Mouse (Mus musculus) MEL-GATA-1-ER (cell line): ENCODE data around the gene Morn4.

Source experiments
- DNase-seq: peaks from one replicate; pipeline ENCODE4 v3.0.0-alpha.2; 2012; ENCODE audit warnings: low read depth; ENCODE audit errors: extremely low read depth

Morn4 gene

DNA sequence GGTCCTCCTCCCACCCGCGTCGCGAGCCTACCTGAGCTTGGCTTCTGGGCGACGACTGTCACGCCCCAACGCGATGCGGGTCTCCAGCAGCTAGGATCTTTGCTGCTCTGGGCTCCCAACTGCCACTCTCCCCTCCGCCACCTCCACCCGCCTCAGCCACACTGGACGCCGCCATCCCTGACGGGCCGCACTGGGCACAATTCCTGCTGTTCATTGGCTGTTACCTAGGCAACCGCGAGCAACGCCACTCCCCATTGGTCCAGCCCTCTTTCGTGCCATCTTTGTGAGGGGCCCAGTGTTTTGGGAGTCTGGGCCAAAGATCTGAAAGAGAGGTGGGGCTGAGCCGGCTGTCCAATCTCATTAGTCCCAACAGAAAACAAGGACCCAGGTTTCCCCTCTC lies at the start of gene Morn4:
Morn4 (minus strand) TSS at position 192 of the 400 bp plus-strand sequence.
- DNase-seq, result no peak

DNA sequence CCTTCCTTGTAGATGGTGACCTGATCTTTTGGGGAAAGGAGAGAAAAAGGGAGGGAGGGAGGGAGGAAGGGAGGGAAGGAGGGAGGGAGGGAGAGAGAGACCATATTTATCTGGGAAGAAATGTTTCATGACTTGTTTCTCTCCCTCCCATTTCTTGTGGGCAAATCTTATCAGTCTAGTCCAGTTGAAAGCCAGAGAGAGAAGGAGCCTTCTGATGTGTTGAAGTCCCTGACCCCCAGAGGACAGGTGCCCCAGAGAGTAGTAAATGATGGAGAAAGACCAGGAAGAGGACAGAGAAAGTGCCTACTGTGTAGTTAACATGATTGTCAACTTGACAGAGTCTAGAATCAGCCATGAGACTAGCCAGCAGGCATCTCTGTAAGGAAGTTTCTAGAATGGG lies 48.9 kb upstream of the Morn4 start:
- no peak for DNase-seq

DNA sequence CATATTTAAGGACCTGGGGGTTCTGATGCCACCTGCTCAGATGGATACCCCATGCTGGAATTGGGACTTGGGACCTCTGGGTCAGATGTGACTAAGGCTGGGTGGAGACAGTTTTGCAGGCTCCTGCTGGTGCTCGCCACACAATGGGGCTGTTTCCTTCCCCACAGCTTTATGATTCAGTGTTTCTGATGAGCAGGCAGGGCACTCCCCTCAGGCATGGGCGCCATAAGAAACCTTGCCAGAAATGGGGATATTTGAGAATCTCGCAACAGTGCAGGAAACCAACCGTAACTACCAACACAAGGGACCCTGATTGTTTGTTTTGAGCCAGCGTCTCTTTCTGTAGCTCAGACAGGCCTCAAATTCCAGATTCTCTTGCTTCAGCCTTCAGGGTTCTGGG lies 44.9 kb upstream of the Morn4 start:
- DNase-seq, result no peak

DNA sequence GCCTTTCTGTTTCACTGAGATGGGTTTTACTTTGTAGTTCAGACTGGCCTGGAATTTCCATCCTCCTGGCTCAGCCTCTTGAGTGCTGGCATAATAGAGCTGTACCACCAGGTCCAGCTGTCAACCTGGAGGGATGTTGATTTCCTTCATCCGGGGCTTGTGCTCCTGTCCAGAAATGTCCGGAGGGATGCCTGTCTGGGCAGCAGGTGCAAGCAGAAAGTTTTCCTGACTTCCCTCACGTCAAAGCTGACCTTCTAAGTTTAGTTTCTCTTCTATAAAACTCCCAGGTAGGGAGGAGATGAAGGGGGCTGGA lies 44.1 kb upstream of the Morn4 start:
- DNase-seq, result no peak

DNA sequence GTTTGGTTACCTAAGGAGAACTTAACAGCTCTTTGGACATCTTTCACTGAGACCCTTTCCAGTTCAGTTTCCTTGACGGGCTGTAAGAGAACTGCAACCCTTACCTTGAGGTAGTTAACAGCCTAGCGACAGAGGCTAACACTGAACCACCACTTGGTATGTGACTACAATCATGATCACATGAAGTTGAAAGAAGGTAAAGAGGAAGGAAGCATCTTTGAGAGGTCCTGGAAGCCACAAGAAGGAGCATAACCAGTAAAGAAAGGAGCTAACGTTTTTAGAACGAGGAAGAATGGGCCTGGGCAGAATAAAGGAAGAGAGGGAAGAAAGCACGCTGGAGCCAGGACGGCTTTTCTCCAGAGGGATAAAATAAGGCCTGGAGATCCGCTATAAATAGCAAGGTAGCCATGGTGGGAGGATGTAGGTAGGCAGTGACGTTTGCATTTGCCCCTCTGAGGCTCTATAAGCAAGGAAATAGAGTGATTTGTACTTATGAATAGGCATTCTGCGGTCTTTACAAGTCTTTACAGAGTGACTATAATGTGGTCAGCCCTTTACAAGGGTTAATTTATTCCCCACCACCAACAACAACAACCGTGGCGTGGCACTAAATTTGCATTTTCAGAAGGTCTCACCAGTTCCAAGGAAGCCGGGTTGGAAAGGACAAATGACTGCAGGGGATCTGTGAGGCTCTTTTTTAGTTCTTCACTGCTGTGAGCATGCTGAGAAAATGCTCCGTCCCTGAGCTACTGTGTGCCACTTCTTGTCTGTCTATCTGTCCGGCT lies 43.5 kb upstream of the Morn4 start:
- no peak for DNase-seq

DNA sequence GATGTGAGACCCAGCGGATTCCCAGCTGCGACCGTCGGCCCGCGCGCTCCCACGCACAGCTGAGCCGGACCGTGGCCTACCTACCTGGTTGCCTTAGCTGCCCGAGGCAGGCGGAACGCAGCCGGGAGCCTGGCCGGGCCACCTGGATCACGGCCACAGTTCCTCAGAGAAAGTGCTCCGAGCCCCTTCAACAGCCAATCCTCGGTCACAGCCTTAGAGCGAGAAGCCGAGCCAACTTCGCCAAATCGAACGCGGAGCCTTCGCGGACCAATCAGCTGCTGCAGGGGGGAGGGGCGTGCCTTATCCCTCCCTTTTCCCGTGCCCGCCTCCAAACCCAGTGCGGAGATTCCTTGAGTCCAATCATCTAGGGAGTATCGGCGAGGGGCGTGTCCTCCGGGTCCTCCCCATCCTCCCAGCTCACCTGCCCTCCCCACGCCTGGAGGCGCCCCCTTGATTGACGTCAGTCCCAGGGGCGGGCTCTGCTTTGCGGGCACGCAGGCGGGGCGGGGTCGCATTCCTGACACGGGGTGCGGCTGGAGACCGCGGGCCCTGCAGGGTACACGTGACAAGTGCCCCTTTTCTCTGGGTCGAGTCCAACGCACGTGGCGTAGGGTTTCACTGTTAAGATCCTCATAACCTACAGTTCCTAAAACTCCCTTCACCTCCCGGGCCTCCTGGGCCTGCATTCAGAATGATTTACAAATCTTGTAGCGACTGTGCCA lies 42.8 kb upstream of the Morn4 start, which contains the start of gene Avpi1:
Avpi1 (minus strand) TSS at position 273 of the 722 bp plus-strand sequence.
- DNase-seq, result peak; percentile 99

DNA sequence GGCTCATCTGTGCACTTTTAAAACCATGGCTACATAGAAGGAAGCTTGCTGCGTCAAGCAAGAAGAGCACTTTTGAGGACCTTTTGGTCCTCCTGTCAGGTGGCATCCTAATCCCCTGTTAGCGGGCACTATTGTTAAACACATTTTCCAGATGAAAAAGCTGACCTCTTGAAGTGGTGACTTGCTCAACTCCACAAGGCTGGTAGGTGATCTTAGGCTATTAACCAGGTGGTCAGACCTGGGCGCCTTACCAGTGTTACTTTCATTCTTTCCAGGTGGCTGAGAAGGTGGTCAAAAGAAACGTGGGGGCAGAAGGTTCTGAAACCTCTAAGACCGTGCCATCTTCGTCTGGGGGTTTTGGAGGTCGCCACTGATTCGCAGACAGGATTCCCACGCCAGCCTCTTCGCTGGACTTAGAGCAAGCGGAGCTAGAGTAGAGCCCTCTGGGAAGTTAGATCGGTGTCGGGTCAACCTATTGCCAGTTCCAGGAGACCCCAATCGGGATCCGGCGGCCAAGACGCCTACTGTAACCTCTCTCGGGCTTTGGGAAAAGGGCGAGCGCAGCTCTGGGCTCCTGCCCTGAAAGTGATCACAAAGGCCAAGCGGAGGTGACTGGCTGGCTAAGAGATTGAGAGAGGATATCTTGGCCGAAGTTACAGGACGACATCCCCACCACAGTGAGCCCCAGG lies 42.0 kb upstream of the Morn4 start:
- no peak for DNase-seq

DNA sequence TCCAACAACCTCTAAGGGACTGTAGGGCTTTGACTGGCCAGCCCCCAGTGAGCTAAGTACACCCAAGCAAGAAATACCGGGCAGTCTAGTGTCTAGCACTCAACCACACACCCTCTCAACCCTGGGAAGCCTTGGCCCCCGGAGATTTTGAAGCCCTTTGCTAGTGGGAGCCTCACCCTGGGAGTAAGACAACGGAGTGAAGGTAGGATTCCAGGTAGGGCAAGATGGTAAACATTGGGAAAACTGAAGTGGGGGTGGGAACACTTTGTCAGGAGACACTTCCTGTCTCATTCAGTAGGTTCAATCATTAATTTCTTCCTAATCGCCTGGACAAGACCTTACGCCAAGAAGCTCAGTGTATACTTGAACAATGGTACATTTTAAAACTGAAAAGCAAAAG lies 40.9 kb upstream of the Morn4 start:
- no peak for DNase-seq

DNA sequence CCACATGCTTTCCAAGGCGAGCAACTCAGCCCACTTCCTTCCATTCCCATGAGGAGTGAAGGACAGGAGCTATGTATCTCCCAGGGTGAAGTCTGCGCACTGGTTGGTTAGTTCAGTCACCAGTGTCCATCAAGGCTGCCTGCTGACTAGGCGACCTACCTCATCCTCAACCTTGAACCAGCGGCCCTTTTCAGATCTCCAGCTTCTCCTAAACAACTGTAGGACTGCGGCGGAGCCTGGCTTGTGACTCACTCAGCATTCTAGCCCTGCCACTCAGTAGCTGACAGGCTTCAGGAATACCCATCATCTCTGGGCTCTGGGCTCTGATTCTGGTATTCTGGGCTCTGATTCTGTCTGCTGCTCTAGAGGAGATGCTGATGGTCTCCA lies 40.1 kb upstream of the Morn4 start:
- no peak for DNase-seq

DNA sequence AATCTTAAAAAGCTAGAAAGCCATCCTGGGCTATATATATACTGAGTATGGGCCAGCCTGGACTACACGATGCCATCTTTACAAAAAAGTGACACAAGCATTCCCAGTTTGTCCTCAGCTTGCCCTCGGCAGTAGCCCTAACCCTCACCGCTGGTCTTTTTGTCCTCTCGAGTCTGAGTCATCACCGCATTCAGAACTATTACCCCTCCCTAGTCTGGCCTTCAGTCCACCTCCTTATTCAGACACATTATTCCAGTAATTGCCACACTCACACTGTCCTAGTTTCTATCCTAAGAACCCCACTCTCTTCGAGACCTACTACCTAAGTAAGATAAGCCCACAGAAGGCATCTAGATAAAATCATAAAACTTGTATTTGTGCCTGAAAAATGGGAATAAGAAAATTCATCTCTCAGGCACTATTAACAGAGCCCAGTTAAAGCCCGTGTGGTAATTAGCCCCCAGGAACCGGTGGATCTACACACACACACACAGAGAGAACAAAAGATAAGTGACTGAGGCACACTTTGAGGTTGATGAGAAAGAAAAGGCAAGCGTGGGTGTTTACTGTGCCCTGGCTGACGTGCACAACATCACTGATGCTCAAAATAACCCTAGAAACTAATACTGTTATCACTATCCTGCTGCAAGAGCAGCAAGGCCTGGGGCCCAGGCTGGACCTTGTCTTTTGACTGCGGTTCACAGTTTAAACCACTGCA lies 39.5 kb upstream of the Morn4 start:
- no peak for DNase-seq

DNA sequence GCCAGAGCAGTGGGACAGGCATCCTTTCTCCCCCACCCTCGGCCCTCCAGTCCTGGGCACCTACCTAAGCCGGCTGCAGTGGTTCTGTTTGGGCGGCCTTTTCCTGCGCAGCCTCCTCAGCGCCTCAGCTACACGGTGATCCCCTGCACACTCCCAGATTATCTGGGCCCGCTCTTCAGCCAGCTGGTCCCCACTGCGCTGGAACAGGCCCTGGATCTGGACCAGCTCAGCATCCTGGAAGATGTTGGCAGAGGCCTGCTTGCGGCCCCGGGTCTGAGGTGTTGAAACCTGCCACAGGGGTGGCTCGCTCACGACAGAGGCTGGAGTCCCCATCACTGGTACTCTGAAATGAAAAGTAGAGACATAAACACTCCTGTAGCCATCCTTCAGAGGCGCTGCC lies 38.5 kb upstream of the Morn4 start:
- no peak for DNase-seq

DNA sequence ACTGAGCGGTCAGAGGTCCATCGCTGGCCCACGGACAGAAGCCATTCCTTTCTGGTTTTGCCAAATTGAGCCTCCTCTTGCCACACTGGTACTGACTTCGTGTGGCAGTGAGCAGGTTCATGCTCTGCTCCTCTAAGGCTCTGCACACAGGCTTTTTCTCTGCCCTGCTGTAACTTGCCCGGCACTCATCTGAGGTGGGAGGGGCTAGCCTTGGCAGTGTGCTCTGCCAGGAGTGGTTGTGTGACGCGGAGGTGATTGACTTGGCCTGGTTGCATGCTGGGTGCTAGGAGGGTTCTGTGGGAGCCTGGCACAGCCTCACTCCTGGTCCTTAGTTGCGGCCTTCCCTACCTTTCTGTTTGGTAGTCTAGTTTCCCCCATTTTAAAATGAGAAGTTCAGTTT lies 34.3 kb upstream of the Morn4 start:
- DNase-seq, result no peak

DNA sequence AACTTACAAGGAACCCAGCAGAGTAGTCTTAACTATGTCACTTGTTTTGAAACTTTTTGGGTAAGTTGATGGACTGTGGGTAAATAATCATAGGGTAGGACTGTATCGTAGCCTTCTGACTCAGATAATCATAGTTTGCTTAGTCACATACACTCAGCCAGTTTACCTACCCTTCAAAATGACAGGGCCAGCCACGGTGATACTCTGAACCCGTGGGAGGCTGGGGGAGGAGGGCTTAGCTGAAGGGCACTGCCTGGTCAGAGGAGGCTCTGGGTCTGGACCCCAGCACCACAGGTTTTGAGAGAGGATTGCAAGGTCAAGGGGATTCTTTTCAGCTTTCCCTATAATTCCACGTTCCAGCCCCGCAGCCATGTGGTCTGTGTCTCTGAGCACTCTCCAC lies 32.4 kb upstream of the Morn4 start:
- DNase-seq, result no peak

DNA sequence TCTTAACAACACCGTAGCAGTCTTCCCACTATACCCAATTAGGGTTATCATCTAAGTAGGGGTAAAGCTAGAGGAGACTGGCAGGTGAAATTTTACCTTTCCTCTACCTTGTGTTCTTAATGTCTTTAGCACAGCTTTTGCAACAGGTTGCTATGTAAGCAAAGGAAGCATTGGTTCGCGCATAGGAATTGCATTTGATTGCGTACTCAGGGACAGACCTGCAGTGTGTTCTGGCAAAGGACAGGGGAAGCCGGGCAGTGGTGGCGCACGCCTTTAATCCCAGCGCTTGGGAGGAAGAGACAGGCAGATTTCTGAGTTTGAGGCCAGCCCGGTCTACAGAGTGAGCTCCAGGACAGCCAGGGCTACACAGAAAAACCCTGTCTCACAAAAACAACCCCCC lies 32.0 kb upstream of the Morn4 start:
- no peak for DNase-seq

DNA sequence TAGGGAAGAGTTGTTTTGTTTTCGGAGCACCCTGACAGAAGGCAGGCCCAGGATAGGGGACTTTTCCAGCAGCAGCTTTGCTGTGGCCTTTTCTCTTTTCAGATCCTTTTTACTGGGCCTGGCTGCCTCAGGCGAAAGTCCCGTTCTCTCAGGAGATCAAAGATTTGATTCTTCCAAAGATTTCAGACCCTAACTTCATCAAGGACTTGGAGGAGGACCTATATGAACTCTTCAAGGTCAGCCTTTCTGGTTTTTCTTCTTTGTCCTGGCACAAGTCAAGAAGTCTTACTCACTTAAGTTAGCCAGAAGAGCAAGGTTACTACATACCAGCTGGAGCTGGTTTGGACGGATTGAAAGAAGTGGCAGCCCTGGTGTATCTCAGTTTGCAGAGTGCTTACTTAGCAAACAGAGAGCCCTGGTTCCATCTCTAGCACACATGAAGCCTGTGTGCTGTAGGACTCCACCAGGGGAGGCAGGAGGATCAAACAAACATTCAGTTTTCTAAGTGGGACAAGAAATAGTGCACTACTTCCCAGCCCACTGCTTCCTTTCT lies 29.7 kb upstream of the Morn4 start:
- no peak for DNase-seq

DNA sequence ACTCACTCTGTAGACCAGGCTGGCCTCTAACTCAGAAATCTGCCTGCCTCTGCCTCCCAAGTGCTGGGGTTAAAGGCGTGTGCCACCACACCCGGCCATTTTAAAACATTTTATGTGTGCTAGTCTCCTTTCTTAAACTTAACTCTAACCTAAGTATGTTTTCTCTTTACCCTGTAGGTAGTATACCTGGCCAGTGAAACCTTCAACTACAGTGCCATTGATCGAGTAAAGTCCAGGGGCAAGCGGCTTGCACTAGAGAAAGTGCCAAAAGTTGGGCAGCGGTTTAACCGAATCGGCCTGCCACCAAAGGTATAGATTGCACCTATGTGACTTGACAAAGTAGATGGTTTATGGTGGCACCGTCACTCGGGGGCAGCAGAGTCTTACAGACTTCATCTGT lies 18.5 kb upstream of the Morn4 start:
- no peak for DNase-seq

DNA sequence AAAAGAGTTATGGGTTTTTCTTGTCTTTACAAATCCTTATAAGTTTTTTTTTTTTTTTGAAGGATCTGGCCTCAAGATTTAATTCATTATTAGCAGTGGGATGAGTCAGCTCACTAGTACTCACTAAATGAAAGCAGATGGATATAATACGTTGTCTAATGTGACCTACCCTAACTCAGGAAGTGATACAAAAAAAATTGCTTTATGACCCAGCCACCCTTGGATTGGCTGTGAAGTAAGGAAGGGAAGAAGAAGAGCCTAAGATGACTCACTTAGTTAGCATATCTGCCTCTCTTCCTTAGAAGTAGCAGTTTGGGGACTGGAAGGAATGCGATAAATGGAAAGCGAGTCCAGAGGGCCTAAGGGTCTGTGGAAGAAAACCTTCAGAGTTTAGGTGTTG lies 13.2 kb upstream of the Morn4 start:
- no peak for DNase-seq

DNA sequence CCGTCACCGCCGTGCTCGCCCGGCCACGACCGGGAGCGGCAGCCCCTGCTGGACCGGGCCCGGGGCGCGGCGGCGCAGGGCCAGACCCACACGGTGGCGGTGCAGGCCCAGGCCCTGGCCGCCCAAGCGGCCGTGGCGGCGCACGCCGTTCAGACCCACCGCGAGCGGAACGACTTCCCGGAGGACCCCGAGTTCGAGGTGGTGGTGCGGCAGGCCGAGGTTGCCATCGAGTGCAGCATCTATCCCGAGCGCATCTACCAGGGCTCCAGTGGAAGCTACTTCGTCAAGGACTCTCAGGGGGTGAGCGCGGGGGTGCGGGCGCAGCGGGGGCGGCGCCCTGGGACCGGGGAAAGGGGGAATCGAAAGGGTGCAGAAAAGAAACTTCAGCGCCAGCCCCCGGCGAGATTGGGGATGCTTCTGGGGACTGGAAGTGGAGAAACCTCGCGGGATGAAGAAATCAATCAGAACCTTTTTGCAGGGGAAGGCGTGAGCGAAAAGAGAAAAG lies 4.5 kb upstream of the Morn4 start:
- peak; percentile 62 for DNase-seq

DNA sequence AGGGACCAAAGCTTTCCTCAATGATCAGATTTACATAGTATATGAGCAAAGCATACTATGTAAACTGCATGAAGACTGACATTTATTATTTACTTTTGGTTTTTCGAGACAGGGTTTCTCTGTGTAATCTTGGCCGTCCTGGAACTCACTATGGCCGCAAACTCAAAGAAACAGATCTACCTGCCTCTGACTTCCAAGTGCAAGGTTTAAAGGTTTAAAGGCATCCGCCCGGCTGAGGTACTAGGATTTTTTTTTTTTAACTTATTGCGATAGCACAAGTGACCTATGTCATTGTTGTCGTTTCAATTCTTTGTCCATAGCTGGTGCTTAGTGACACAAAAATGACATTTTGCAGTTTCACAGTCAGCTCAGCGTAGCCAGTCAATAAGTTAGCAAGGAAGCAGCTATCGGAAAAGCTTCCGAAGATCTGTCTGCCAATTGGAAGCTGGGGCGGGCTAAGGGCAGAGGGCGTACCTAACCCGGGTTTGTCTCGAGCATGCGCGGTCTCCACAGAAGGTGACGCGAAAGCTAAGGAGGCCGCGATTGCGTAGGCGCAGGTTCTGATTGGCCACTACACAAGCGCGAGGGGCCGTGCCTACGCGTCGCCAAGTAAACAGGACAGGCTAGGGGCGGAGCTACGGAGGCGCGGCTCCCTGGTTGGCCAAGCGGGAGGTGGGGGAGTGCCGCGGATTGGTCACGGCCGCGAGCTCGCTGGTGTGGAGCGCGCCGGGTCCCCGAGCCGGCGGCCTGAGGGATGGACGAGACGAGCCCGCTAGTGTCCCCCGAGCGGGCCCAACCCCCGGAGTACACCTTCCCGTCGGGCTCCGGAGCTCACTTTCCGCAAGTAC lies 3.8 kb upstream of the Morn4 start, which contains the start of gene Pi4k2a:
Pi4k2a (plus strand) TSS at position 723 of the 848 bp plus-strand sequence.
- DNase-seq, result peak; percentile 99

DNA sequence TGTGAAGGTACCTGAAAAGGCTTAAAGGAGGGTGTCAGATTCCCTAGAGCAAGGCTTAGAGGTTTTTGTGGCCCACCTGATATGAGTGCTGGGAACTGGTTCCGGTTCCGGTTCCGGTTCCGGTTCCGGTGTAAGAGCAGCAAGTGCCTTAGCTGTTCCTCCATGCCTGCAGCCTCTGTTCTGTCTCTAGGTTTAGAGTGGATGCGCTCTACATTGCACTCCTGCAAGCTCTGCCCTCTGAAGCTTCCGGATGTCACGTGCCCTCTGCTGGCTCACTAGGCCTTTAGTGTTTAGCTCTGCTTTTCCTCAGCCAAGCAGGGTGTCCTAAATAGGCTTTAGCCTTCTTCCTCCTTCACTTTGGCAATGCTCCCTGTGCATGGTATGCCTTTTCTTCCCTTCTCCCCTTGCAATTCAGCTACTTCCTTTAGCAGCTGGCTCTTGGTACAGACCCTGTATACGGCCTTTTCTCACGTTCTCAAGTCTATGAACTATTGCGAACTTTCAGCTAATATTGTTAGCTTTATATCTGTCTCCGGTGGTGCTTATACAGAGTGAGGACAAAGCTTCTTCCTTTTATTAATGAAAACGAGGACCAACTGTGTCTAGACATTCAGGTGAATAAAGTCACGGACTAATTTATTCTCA lies 3.1 kb upstream of the Morn4 start:
- DNase-seq, result peak; percentile 89
